Mouse (Mus musculus): ENCODE results near the gene Gm20708. TPM values are rescaled to one million over a fixed set of nuclear protein-coding genes. Genes with fewer than 3 reads are reported as not detected.
A peak's percentile ranks its signal among the peaks of the same experiment; 100 is the strongest.
"Not testable (repeated sequence)": the region's sequence is repeated elsewhere in the genome, so short reads cannot be mapped to it uniquely, and the experiment has no call there.

The Gm20708 gene
- polyA plus RNA-seq, 1 experiment: not detected

DNA sequence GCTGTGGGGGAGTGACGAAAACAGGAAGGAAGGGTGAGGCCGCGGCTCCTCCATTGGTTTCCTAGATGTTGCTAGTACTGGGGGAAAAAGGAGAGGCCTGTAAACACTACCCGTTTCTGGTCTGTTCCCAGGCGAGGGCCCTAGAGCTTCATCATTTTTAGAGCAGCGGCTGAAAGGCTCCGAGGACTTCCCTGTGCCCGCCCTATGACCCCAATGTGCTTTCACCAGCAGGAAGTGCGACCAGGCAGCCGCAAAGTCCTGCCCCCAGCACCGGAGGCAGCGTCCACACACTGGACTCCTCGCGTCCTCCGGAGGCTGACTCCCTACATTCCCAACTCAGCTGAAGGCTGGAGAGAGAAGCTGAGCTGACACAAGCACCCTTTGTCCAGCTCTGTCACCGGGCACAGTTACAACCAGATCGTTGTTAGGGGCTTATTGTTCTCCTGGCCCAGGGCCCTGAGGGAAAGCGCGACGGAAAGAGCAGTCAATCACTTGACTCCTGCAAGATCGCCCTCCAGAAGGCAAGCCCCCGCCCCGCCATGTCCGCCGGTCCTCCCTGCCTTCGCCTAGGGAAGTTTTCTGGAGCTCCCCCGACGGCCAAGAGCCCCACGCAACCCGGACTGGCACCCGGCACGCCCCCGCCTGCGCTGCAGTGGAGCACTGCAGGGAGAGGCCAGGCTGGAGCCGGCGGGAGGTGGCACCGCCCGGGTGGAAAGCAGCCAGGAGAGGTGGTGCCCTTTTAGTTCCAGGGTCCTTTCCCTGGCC, 29.9 kb upstream of the Gm20708 start:
- H3K4me1 ChIP-seq (ENCODE audit: control insufficient read depth, insufficient read depth, low read length): peaks cover 9% of the 10 kb centered on the region
- peak; percentile 72 for DNase-seq
- WGBS: 1% methylated on average over 38 of the region's 38 CpGs
- TF ChIP-seq CTCF (IDR thresholded peaks at IDR 0.05; ENCODE audit: insufficient read depth, low read length) (no peak), POLR2A (IDR thresholded peaks at IDR 0.05; ENCODE audit: borderline replicate concordance, extremely low read depth, low read depth, low read length) (peak; percentile 91; the same call in 1 of the 2 replicates)
- H3K4me3 ChIP-seq (replicated peaks; ENCODE audit: extremely low read depth, low read depth, low read length): peak overlapping the region; percentile 58

GRCm38 (mm10) chr11:117780199-117780515, 29.3 kb upstream of the Gm20708 start:
- H3K4me3 ChIP-seq (replicated peaks; ENCODE audit: extremely low read depth, low read depth, low read length): peak overlapping the region; percentile 58
- peaks cover 9% of the 10 kb centered on the region for H3K4me1 ChIP-seq (ENCODE audit: control insufficient read depth, insufficient read depth, low read length)
- TF ChIP-seq POLR2A (IDR thresholded peaks at IDR 0.05; ENCODE audit: borderline replicate concordance, extremely low read depth, low read depth, low read length) (no peak), CTCF (IDR thresholded peaks at IDR 0.05; ENCODE audit: insufficient read depth, low read length) (no peak)
- under 1% methylated on average over 17 of the region's 17 CpGs for WGBS
- no peak for DNase-seq

GRCm38 (mm10) chr11:117780582-117781111, 28.8 kb upstream of the Gm20708 start:
- DNase-seq: peak; percentile 90
- no peak; the same call in 1 of the 2 replicates for TF ChIP-seq POLR2A (IDR thresholded peaks at IDR 0.05; ENCODE audit: borderline replicate concordance, extremely low read depth, low read depth, low read length)
- no peak for TF ChIP-seq CTCF (IDR thresholded peaks at IDR 0.05; ENCODE audit: insufficient read depth, low read length)
- Histone ChIP-seq H3K4me1 (ENCODE audit: control insufficient read depth, insufficient read depth, low read length) (peaks cover 9% of the 10 kb centered on the region), H3K4me3 (replicated peaks; ENCODE audit: extremely low read depth, low read depth, low read length) (peak overlapping the region; percentile 58)
- 2% methylated on average over 19 of the region's 19 CpGs for WGBS

- WGBS: 6% methylated on average over 18 of the region's 18 CpGs
- no peak; the same call in 1 of the 2 replicates for TF ChIP-seq POLR2A (IDR thresholded peaks at IDR 0.05; ENCODE audit: borderline replicate concordance, extremely low read depth, low read depth, low read length)
- TF ChIP-seq CTCF (IDR thresholded peaks at IDR 0.05; ENCODE audit: insufficient read depth, low read length): no peak
- peak; percentile 74 for DNase-seq
- Histone ChIP-seq H3K4me1 (ENCODE audit: control insufficient read depth, insufficient read depth, low read length) (peaks cover 9% of the 10 kb centered on the region), H3K4me3 (replicated peaks; ENCODE audit: extremely low read depth, low read depth, low read length) (peak overlapping the region; percentile 58)
Observed at GRCm38 (mm10) chr11:117781199-117781821, 28.2 kb upstream of the Gm20708 start.

DNA sequence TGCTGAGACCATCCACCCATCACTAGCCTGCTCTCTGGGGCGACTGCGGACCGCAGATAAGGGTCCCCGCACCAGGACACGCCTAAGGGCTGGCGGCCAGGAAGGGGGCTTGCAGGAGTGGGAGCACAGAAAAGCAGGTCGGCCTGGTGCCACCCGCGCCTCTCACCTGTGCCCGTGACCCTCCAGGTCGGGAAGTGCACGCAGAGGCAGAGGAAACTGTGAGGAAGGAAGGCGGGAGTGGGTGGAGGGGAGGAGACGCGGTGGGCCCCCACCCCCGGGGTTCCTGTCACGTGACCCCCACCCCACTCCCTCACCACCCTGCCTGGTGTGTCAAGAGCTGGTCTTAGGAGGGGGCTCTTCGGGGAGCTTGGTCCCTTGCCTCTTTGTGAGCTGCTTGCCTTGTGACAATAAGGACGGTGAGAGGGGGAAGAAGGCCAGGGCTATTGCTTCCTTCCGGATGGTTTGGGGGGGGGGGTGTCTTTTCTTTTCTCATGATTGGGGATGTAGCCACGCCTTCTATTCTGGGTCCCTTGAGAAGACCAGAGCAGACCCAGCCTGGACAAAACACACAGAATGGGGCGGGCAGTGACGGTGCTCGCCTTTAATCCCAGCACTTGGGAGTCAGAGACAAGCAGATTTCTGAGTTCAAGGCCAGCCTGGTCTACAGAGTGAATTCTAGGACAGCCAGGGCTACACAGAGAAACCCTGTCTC, 27.3 kb upstream of the Gm20708 start, which contains the start of the genes Tmc8 and Tmc6:
Gene Tmc8, plus strand, starts transcription at position 84 of the 712 bp plus-strand sequence.
Gene Tmc6, minus strand, starts transcription at position 206 of the 712 bp plus-strand sequence.
- peak; percentile 58; the same call in 1 of the 2 replicates for TF ChIP-seq POLR2A (IDR thresholded peaks at IDR 0.05; ENCODE audit: borderline replicate concordance, extremely low read depth, low read depth, low read length)
- no peak for TF ChIP-seq CTCF (IDR thresholded peaks at IDR 0.05; ENCODE audit: insufficient read depth, low read length)
- WGBS: 28% methylated on average over 24 of the region's 24 CpGs
- peak; percentile 20 for DNase-seq
- peak within 1 kb of the TSS; percentile 58 for H3K4me3 ChIP-seq (replicated peaks; ENCODE audit: extremely low read depth, low read depth, low read length)
- H3K4me1 ChIP-seq (ENCODE audit: control insufficient read depth, insufficient read depth, low read length): peaks cover 9% of the 10 kb centered on the region

DNA sequence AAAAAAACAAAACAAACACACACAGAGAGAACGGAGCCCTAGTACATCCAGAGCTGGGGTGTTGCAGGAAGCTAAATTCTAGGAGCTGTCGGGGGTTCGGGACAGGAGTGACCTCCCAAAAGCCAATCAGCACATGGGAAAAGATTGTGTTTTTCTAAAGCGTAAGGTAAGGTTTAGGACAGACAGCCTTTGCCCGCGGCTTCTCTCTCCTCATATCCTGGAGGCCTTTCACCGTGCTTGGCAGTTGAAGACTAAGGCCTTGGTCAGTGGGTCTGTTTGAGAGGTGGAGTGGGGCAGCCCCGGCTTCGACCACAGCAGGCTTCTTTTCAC, 26.8 kb upstream of the Gm20708 start:
- Histone ChIP-seq H3K4me1 (ENCODE audit: control insufficient read depth, insufficient read depth, low read length) (peaks cover 9% of the 10 kb centered on the region), H3K4me3 (replicated peaks; ENCODE audit: extremely low read depth, low read depth, low read length) (peak overlapping the region; percentile 37)
- DNase-seq: no peak
- WGBS: 45% methylated on average over 9 of the region's 9 CpGs
- TF ChIP-seq CTCF (IDR thresholded peaks at IDR 0.05; ENCODE audit: insufficient read depth, low read length) (no peak), POLR2A (IDR thresholded peaks at IDR 0.05; ENCODE audit: borderline replicate concordance, extremely low read depth, low read depth, low read length) (no peak)

DNA sequence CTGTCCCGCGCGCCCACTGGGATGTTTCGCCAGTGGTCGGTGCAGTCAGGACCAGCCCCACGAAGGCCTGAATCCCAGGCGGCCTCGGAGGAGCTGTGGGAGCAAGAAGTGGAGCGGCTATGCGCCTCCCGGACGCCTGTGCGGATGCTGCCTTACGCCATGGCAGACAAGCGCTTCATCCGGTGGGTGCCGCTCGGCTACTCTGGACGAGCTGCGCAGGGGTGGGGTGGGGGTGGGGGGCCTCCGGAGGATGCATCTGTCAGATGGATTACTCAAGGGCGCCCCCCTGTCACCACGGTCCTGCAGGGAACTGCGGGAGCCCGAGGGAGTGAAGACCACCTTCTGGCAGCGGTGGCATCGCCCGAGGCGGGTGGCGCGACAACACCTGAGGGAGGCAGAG, 26.4 kb upstream of the Gm20708 start:
- peak overlapping the region; percentile 37 for H3K4me3 ChIP-seq (replicated peaks; ENCODE audit: extremely low read depth, low read depth, low read length)
- WGBS: 9% methylated on average over 31 of the region's 31 CpGs
- peak; percentile 42 for DNase-seq
- TF ChIP-seq CTCF (IDR thresholded peaks at IDR 0.05; ENCODE audit: insufficient read depth, low read length) (0 out of 2 replicates have a peak, but pooled peaks have one; percentile 10), POLR2A (IDR thresholded peaks at IDR 0.05; ENCODE audit: borderline replicate concordance, extremely low read depth, low read depth, low read length) (peak; percentile 26; the same call in 1 of the 2 replicates)
- peaks cover 9% of the 10 kb centered on the region for H3K4me1 ChIP-seq (ENCODE audit: control insufficient read depth, insufficient read depth, low read length)

GRCm38 (mm10) chr11:117783683-117784309, 25.7 kb upstream of the Gm20708 start:
- no peak for DNase-seq
- Histone ChIP-seq H3K4me3 (replicated peaks; ENCODE audit: extremely low read depth, low read depth, low read length) (no peak overlapping the region), H3K4me1 (ENCODE audit: control insufficient read depth, insufficient read depth, low read length) (peaks cover 6% of the 10 kb centered on the region)
- 66% methylated on average over 10 of the region's 10 CpGs for WGBS
- no peak for TF ChIP-seq CTCF (IDR thresholded peaks at IDR 0.05; ENCODE audit: insufficient read depth, low read length)
- TF ChIP-seq POLR2A (IDR thresholded peaks at IDR 0.05; ENCODE audit: borderline replicate concordance, extremely low read depth, low read depth, low read length): no peak

- peak; percentile 50 for DNase-seq
- Histone ChIP-seq H3K4me3 (replicated peaks; ENCODE audit: extremely low read depth, low read depth, low read length) (no peak overlapping the region), H3K4me1 (ENCODE audit: control insufficient read depth, insufficient read depth, low read length) (peaks cover 5% of the 10 kb centered on the region)
- peak; percentile 85 for TF ChIP-seq CTCF (IDR thresholded peaks at IDR 0.05; ENCODE audit: insufficient read depth, low read length)
- TF ChIP-seq POLR2A (IDR thresholded peaks at IDR 0.05; ENCODE audit: borderline replicate concordance, extremely low read depth, low read depth, low read length): no peak
- 15% methylated on average over 10 of the region's 10 CpGs for WGBS
Observed at GRCm38 (mm10) chr11:117786294-117786693, 23.2 kb upstream of the Gm20708 start.

GRCm38 (mm10) chr11:117788481-117788880, 21.0 kb upstream of the Gm20708 start:
- H3K4me1 ChIP-seq (ENCODE audit: control insufficient read depth, insufficient read depth, low read length); DNase-seq; H3K4me3 ChIP-seq (replicated peaks; ENCODE audit: extremely low read depth, low read depth, low read length): not testable (repeated sequence)
- WGBS: 79% methylated on average over 7 of the region's 7 CpGs

Measured in lung, adult 2 months (tissue).